Mouse (Mus musculus) liver, adult (tissue): ENCODE data around the gene Mybpc1.

ENCODE experiments used
- GATA4 ChIP-seq: IDR thresholded peaks from 2 replicates; pipeline ENCODE4 v1.6.1; 2014; ENCODE audit warnings: mild to moderate bottlenecking, low read length; ENCODE audit not compliant: insufficient replicate concordance

The Mybpc1 gene

DNA sequence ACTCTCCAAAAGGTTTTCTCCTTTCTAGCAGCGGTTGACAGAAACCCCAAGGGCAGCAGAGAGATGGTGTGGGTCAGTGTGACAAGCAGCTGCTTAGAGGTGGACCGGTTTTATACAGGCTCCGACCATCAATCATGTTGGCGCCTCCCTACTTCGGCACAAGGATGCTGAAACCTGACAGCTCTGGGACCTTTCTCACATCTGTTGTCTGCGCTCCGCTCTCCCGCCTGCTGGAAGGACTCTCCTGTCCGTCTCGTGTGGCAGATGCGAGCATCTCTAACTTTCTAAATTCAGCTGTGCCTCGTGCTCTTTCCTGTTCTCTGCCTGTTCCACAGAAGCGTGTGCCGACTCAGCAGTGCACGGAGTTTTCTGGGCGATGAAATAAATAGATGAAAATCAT is at the start of gene Mybpc1:
Gene Mybpc1 (minus strand): TSS at position 210 of the 400 bp plus-strand sequence.
- TF ChIP-seq GATA4, result no peak

DNA sequence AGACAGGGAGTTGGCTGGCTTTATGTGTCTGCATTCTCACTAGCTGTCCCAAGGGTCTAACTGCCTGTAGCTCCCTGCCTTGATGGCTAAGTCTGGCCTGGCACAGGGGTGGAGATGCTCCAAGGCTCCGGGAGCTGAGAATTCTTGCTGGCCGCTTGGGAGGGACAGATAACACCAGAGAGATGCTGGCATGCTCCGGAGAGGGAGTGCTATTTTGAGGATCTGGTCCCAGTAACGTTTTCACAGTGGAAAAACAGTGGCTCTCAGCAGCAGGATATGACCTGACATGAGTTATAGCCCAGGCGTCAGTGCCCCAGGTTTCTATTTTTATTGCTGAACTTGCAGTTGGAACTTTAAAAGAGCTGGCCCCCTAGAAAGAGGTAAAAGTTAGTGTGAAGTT is 40.5 kb upstream of the Mybpc1 start:
- no peak for TF ChIP-seq GATA4

DNA sequence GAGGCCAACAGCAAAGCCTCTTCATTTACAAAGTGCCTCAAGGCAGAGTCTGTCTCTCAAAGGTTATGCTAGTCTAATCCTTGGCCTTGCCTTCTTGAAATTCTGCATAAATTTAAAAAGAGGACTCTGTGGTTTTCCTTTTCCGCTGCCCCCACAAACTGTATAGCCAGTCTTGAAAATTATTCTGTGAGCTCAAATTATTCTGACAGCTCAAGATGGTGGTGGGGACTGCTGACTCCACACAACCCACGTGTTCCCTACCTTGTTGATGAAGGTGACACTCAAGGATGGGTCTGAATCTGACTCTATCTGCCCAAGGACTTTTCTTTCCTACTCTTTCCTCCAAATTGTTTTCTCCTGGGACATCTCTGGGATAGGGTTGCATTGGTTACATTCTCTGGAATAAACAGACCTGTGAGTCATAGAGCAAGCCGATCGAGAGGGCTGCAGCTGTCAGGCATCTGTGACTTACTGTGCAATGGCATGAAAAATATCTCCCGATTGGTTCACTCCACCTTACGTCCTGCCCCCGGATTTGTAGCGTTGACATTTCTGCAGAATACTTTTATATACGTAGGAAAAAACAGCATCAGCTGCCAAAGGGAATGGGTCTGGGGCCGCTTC is 26.5 kb upstream of the Mybpc1 start:
- no peak for TF ChIP-seq GATA4

DNA sequence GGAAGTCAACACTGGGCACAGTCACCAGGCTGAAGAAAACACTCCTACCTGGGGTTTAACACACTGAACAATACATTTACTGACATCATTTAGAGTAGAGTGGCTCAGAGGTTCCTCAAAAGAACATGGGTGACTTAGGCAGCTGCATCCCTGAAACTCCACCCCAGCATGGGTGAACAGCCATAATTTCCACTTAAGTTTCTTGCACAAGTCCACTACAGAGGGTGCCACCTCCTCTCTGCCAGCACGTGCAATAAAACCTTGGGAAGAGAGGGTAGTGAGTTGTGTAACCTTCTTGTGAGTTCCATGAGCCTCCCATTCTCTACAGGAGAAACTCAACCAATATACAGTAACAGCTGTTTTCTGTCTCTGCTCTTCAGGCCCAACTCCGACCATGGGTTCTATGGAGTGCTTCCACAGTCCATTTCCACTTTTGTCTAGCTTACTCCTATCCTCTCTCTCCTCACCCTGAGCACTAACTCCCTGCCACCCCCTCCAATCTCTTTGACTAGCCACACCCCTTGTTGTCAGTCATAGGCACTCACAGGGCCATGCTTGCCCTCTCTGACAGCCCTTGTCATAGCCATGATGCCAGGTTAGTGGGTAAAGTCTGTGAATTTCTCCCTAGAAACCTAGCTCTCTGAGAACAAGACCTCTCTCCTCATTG is 25.8 kb upstream of the Mybpc1 start:
- no peak for TF ChIP-seq GATA4

DNA sequence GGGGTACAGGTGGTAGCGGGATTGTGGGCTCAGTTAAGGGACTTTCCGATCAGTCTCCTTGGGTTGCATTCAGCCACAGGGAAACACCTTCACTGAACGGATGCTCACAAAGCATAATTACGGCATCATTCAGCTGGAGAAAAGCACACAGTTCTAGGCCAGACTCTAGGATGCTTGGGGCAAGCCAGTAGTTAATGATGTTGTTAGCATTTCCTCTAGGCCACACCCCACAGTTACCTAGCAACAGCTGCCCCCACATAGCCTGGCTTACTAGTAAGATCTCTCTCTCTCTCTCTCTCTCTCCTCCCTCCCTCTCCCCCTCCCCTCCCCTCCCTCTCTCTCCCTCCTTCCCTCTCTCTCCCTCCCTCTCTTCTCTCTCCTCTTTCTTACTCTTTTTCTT is 22.1 kb upstream of the Mybpc1 start:
- no peak for TF ChIP-seq GATA4

DNA sequence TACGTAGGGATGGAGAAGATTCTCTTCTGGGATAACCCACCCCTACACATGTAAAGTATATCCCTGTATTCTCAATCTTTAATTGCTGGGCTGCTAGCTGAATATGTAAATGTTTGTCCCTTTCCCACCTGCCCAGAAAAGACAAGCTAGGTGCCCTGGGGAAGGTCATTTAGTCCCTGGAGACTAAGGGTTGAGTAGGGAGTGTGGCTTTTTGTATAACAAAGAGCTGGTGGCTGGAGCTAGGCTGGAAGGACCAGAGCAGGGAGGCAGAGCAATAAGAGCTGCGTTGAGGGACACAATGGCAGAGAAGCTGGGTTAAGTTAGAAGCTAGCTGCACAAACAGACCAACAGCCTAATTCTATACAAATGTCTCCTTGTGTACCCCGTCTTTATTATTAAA is 21.2 kb upstream of the Mybpc1 start:
- TF ChIP-seq GATA4, result no peak

DNA sequence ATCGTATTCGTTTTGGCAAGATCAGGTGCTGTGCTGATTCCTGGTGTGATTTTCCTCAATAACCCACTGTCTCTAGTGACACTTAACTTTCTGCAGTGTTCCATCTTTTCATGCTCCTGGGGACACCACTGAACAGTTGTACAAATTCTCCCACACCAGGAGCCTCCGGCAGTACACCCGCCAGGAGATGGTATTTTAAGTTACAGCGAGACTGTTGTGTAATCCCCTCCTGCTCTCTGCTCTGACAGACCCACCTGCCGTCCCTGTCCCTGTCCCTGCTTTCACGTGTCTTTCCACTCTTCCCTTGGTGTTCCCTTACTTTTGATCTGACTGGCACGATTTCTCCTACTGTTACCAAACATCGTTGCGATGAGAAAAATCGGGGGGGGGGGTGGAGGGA is 19.3 kb upstream of the Mybpc1 start:
- no peak for TF ChIP-seq GATA4

DNA sequence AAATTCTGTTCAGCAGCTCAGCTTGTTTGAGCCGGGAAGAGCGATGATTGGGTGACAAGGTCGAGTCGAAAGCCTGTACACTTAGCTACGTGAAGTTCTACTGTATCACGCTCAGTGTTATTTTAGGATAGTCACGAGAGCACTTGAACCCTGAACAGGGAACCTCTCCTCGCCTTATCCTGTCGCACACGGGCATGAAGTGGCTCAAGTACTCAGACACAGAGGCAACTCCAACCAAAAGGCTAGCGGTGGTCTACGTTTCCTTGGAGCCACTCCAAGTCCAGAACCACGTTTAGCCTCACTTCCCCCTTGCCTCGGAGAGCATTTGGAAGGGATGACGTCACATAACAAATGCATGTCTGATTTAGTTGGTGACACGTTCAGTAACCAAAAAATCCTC is 17.7 kb upstream of the Mybpc1 start:
- TF ChIP-seq GATA4, result no peak

DNA sequence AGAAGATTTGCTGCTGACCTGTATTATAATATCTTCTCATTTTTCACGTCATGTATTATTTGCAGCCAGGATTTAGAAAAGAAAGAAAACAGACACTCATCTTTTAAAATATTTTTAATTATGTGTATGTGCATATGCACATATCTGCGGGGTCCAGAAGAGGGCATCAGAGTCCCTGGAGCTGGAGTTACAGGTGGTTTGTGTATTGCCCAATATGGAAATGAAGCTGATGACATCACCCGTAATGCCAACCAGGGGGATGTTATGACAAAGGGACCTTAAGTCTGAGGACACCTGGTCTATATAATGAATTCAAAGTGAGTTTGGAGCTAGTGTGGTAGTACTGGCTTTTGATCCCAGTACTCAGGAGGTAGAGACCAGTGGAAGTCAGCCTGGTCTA is 15.9 kb upstream of the Mybpc1 start:
- no peak for TF ChIP-seq GATA4

DNA sequence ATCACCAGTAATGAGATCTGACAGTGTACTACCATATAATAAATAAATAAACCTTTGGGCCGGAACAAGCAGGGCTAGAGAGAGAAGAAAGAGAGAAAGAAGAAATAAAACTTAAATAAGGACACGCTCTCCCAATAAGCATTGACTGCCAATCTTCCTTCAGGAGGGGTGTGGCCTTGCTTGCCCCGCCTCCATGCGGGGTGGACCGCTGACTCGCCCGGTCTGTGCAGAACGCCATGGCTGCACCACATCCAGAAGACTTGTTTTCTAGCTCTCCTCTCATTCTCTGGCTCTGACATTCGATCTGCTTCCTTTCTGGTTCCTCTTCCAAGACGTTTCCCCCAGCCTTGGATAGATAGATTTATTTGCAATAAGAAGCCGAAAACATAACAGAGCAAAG is 8.1 kb upstream of the Mybpc1 start:
- TF ChIP-seq GATA4, result no peak

DNA sequence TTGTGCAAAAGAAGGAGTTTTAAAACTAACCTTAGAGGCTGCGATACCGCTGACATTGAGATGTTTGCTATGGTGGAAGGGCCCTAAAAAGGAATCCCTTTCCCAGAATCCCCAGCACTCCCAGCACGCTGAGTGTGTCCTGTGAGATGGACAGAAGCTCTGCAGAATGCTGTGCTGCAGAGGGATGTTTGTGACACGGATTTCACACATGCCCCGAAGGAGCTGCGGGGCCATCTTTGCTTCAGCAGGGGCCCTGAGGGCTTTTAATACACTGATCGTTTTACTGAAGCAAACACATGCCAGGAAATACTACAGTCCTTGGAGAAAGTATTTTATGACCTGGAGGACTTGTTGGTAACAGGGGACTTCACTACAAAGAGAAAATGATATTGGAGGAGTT is 1.7 kb upstream of the Mybpc1 start:
- no peak for TF ChIP-seq GATA4

DNA sequence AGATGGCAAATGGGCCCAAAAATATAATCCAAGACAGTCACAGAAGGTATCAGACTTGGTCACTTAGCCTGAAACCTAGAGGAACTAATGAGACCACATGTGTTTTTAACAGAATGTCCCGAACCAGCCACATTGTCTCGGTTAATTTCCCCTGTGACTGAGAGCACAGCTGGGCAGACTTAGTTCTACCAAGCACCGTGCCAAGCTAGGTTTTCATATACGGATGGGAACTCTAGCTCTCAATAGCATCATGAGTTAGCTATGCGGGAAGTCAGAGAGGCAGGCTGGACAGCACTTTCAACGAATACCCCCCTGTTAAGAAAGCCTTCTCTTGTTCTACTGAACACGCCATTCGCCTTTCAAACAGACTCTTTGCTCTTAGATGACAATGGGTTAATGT is 1.1 kb upstream of the Mybpc1 start:
- TF ChIP-seq GATA4, result no peak

DNA sequence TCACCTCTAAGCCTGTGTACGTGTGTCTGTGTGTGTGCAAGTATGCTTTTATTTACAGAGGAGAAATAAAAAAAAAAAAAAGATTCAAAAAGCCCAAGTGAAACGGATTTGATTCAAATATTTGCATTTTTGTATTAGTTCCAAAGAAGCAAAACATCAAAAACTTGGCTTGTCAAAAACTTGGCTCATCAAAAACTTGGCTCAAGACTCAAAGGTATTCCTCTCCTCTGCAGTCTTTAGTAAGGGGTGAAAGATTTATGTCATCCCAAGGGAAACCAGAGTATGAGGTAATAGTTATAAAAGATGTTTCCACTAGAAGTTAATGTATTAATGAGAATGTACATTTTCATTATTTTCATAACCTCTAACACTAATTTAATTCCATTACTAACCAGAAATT is 1.2 kb downstream of the Mybpc1 start:
- TF ChIP-seq GATA4, result no peak

DNA sequence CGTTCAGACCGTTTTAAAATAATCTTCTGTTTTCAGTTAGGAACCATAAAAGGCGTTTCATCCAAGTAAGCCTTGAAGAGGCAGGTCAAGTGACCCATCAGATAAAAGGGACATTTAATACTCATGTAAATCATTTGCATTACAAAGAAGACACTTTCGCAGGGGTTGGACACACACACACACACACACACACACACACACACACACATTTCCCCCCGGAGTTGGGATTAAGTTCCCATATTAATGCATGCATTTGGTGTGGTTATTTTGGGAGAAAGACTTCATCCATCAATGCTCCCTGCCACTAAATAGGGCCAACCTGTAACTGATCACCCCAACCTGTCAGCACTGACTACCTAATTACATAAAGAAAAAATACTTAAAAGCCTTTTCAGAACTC is 1.7 kb downstream of the Mybpc1 start:
- TF ChIP-seq GATA4, result no peak

DNA sequence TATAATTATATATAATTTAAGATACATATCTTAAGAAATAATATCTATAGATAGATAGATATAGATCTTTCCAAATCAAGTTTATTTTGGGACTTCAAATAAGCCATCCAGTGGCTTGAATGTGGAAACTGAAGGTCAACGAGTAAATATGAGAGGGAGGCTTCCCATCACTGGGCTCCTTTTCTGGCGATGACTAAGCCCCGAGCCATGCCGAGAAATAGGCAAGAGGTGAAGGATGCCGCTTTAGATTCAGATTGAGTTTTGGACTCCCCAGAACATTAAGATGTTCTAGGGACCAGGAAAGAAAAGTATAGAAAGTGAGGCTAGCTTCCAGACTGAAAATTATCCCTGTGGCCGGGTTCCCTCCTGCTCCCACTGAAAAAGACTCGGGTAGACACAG is 4.4 kb downstream of the Mybpc1 start:
- TF ChIP-seq GATA4, result no peak

DNA sequence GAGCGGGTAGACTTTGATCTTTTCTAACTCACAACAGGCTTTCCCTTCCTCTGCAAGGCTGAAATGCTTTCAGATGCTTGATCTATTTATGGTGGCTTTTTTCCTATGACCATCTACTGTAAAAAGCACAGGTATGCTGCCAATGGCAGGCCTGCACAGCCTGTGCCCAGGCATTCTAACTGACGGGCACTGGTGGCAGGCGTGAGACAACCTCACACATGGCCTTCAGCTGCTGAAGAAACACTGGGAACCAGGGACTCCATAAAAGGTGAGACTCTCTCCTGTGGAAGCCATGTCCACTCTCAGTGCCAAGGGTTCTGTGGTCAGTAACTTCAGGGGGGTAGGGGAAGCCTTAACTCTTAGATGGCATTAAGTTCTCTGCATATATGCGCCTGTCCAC is 12.6 kb downstream of the Mybpc1 start:
- TF ChIP-seq GATA4, result no peak

DNA sequence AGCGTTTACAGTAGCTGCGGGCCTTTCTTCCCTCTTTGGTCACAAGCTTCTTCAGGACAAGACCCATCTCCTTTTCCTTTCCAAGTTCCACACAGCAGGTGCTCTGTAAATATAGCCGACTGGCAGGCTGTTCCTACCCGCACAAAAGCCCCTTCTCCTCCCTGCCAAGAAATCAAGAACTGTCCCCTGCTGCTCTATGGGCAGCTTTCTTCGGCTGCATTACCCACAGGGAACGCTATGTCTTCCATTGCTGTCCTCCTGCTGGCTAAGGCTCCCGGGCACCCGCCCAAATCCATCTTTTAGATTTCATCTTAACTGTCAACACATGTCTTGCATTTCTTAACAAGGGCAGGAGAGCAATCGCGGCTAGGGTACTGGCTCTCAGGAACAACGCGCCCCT is 13.9 kb downstream of the Mybpc1 start:
- TF ChIP-seq GATA4, result no peak
